ENCODE assay signal across 9 mouse cellular contexts in genomic region chr16:28840075-28840974, GRCm38 (mm10).
DNase-seq lines count a peak whose midpoint lies in the region; ATAC-seq lines count a peak whose summit lies in the region.
"Had no signal": no experiment of that assay in that cellular context is flagged by ENCODE, and none has a peak within 500 bp of the region (broad histone marks: within the 10 kb centered on the region; RNA-seq: fewer than 3 reads in every experiment).

No protein-coding gene starts in this region.

- H3K9ac ChIP-seq in stomach, embryonic 14.5 days (replicated peaks; ENCODE audit: low read depth, low read length) = no peak overlapping the region

- ATAC-seq in megakaryocyte progenitor cell, adult 5-6 weeks (replicated peaks; ENCODE audit: poor library complexity) = peak; percentile 78
- peak; percentile 30; the same call in 1 of the 2 replicates for ATAC-seq in stomach, embryonic 14.5 days (ENCODE audit: insufficient number of reproducible peaks, insufficient read depth, low FRiP score, low read depth)

- H3K4me1 ChIP-seq in heart, embryonic 10.5 days = peaks cover 18% of the 10 kb centered on the region
- H3K4me1 ChIP-seq in stomach, embryonic 14.5 days (ENCODE audit: control insufficient read depth, insufficient read depth, low read length) = no peaks in the 10 kb centered on the region
- H3K4me1 ChIP-seq: megakaryocyte, embryonic 14.5 days had no signal

- DNase-seq in heart, adult 8-10 months (ENCODE audit: low spot score) = peak; percentile 62
- DNase-seq in heart, embryonic 10.5 days (ENCODE audit: low spot score) = no peak
- peak; percentile 56 to 87 for DNase-seq in adrenal gland, adult (ENCODE audit: inconsistent age in 2 of 2, low spot score in 1 of 2)
- DNase-seq in embryo, embryonic 11 days = peak; percentile 79
- peak; percentile 73 to 85 for DNase-seq in heart, postnatal 10 days
- peak; percentile 70 to 77 for DNase-seq in kidney, postnatal 4 days

- no peaks in the 10 kb centered on the region for H3K36me3 ChIP-seq in heart, embryonic 10.5 days
- H3K36me3 ChIP-seq in stomach, embryonic 14.5 days (ENCODE audit: control insufficient read depth, insufficient read depth, low read length) = no peaks in the 10 kb centered on the region; the same call in 1 of the 2 replicates

- H3K27ac ChIP-seq in heart, embryonic 10.5 days = no peak overlapping the region
- no peak overlapping the region; the same call in 1 of the 2 replicates for H3K27ac ChIP-seq in stomach, embryonic 14.5 days (ENCODE audit: low read length)

- WGBS in heart, embryonic 10.5 days = 47% methylated on average over 24 of the region's 24 CpGs
- 47% methylated on average over 24 of the region's 24 CpGs for WGBS in stomach, embryonic 14.5 days

- H3K4me3 ChIP-seq in heart, embryonic 10.5 days = no peak overlapping the region
- H3K4me3 ChIP-seq in stomach, embryonic 14.5 days (ENCODE audit: low read depth, low read length) = no peak overlapping the region
- H3K4me3 ChIP-seq: megakaryocyte, embryonic 14.5 days had no signal

- H3K27me3 ChIP-seq in heart, embryonic 10.5 days (ENCODE audit: insufficient read depth, poor library complexity, severe bottlenecking) = no peaks in the 10 kb centered on the region
- no peaks in the 10 kb centered on the region for H3K27me3 ChIP-seq in stomach, embryonic 14.5 days (ENCODE audit: control insufficient read depth, insufficient read depth, low read length)

- intact Hi-C loops in heart, postnatal 10 days (cut with DNase I) = loop anchor here (1.0 to 5.0 kb wide), 3 partner anchors 88 to 367 kb away; partner anchors contain the start of genes Hrasls and Mb21d2

- H3K9me3 ChIP-seq in heart, embryonic 10.5 days = no peaks in the 10 kb centered on the region
- no peaks in the 10 kb centered on the region for H3K9me3 ChIP-seq in stomach, embryonic 14.5 days (ENCODE audit: control insufficient read depth, low read depth, low read length)

- no peak overlapping the region for H3K4me2 ChIP-seq in stomach, embryonic 14.5 days (replicated peaks; ENCODE audit: low read depth, low read length)
